Mouse (Mus musculus): ENCODE results near the gene Gm5447. TPM values are rescaled to one million over a fixed set of nuclear protein-coding genes. Genes with fewer than 3 reads are reported as not detected.
A peak's percentile ranks its signal among the peaks of the same experiment; 100 is the strongest.

The Gm5447 gene
- polyA plus RNA-seq (2015; fragmentation: Nextera tagmentation; extraction: Ambion mirVana): 0.08 TPM in 1 of 2 replicates, not detected in the other

DNA sequence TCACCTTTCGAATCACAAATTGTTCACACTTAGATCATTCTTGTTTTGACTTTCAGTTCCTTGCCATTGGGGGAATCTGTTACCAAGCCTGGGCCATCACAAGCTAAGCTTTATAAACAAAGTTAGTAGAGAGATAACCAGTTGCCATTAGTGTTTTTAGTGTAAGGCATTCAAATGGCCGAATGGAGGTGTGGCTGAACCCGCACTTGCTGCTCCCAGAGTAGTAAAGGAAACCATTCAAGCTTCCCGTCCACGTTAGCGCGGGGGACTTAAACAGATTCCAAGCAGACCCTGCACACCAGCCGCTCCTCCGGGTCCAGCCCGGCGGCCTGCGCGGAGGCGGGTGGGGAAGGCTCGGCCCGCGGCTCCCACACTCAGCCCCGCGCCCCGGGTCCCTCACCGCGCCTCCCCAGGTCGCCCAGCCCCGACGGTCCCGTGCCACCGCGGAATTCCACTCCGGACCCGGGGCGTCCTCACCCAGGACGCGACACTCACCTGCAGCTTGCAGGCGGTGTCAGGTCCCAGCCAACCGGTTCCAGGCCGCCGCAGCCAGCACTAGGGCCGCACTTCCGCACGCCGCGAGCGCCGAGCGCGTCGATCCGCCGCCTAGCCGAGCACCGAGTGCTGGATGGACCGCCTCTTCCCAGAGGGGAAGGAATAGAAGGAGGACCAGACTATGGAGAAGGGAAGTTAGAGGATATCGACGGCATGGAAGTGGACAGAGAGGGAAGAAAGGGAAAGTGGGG, at the start of gene Gm5447, which contains the start of gene Exoc2:
Gene Gm5447 (plus strand): TSS at position 704 of the 746 bp plus-strand sequence.
Gene Exoc2 (minus strand): TSS at position 593 of the 746 bp plus-strand sequence.
- Histone ChIP-seq H3K4me3 (peak within 1 kb of the TSS; percentile 66), H3K4me1 (replicated peaks) (peaks cover 14% of the 10 kb centered on the region), H3K9ac (peak within 1 kb of the TSS; percentile 64), H3K9me3 (no peaks in the 10 kb centered on the region), H3K36me3 (no peaks in the 10 kb centered on the region), H3K27me3 (no peaks in the 10 kb centered on the region), H3K4me2 (peak within 1 kb of the TSS; percentile 68), H3K27ac (replicated peaks) (peak within 1 kb of the TSS; percentile 86)
- peak; percentile 98 for ATAC-seq (ENCODE audit: low FRiP score, low read depth)
- under 1% methylated on average over 54 of the region's 54 CpGs for WGBS

DNA sequence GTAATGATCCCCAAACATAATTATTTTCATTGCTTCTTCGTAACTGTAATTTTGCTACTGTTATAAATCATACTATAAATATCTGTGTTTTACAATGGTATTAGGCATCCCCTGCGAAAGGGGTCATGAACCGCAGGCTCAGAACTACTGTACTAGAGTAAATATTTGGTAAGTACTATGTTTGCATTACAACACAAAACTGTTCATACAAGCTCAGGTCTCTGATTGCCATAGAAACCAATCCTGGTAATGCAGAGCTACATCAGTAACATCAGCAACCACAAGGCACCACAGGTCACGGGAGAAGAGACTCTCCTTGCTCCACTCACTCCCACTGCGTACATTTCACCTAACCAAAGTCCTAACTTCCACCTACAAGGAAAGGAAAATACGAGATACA, 49.7 kb upstream of the Gm5447 start:
- Histone ChIP-seq H3K36me3 (peaks cover 21% of the 10 kb centered on the region), H3K4me3 (no peak overlapping the region), H3K27ac (replicated peaks) (no peak overlapping the region), H3K4me2 (no peak overlapping the region), H3K4me1 (replicated peaks) (no peaks in the 10 kb centered on the region), H3K9ac (no peak overlapping the region), H3K27me3 (no peaks in the 10 kb centered on the region), H3K9me3 (no peaks in the 10 kb centered on the region)
- WGBS: 87% methylated on average over 6 of the region's 6 CpGs
- ATAC-seq (ENCODE audit: low FRiP score, low read depth): no peak

DNA sequence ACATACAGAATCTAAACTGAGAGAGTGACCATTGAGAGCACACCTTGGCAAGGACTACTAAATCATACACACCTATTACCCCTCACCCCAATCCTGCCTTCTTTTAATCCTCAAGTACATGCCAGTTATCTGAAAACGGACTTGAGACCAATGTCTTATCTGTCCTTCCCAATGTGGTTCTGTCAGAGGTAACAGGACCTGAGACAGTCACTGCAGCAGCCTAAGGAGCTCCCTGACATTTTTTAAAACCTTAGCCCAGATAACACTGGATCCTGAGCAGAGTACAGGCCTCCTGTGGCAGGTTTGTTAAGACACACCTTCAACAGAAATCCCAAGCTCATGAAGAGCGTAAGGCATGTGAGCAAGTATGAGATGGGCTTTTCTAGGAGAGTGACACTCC, 44.9 kb upstream of the Gm5447 start:
- H3K4me2 ChIP-seq: no peak overlapping the region
- ATAC-seq (ENCODE audit: low FRiP score, low read depth): no peak
- no peak overlapping the region for H3K9ac ChIP-seq
- H3K4me3 ChIP-seq: no peak overlapping the region
- WGBS: 94% methylated on average over 2 of the region's 2 CpGs
- H3K4me1 ChIP-seq (replicated peaks): no peaks in the 10 kb centered on the region
- no peaks in the 10 kb centered on the region for H3K27me3 ChIP-seq
- H3K27ac ChIP-seq (replicated peaks): no peak overlapping the region
- H3K36me3 ChIP-seq: peaks cover 6% of the 10 kb centered on the region; the same call in 1 of the 2 replicates
- no peaks in the 10 kb centered on the region for H3K9me3 ChIP-seq

DNA sequence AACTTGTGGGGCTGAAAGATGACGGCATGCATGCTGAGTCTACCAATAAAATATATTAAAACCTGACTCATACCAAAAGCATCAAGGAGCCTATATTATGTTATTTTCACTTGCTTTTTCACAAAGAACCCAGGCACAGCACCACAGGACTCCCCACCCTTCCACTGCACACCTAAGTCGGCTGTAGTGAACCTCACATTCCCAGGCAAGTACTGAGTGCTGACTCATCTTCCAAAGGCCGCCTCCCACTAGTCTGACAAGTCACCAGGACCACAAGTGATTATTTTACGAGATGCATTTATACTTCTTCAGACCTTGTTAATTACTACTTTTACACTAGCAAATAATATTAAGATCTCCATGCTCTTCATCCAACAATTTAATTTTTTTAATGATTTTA, 42.4 kb upstream of the Gm5447 start:
- H3K36me3 ChIP-seq: no peaks in the 10 kb centered on the region
- no peak overlapping the region for H3K4me2 ChIP-seq
- ATAC-seq (ENCODE audit: low FRiP score, low read depth): no peak
- H3K9me3 ChIP-seq: no peaks in the 10 kb centered on the region
- WGBS: 81% methylated on average over 4 of the region's 4 CpGs
- no peaks in the 10 kb centered on the region for H3K4me1 ChIP-seq (replicated peaks)
- H3K9ac ChIP-seq: no peak overlapping the region
- H3K27ac ChIP-seq (replicated peaks): no peak overlapping the region
- H3K4me3 ChIP-seq: no peak overlapping the region
- no peaks in the 10 kb centered on the region for H3K27me3 ChIP-seq

DNA sequence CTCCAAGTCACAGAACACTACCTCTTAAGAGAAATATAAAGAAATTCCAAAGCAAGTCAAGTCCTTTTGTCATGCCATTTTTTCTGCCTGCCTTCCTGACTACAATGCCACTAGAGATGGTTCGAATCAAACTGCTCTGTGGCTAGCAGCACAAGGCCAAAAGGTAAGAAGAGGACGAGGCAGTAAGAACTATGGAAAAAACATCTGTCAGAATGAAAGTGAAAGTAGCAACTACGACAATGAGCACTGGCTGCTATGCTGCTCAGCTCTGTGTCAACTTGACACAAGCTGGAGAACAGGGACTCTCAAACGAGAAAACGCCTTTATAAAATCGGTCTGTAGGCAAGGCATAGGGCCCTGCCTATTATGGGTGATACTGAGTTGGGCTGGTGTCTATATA, 41.0 kb upstream of the Gm5447 start:
- WGBS: 63% methylated on average over 6 of the region's 6 CpGs
- H3K9ac ChIP-seq: no peak overlapping the region
- no peaks in the 10 kb centered on the region for H3K4me1 ChIP-seq (replicated peaks)

DNA sequence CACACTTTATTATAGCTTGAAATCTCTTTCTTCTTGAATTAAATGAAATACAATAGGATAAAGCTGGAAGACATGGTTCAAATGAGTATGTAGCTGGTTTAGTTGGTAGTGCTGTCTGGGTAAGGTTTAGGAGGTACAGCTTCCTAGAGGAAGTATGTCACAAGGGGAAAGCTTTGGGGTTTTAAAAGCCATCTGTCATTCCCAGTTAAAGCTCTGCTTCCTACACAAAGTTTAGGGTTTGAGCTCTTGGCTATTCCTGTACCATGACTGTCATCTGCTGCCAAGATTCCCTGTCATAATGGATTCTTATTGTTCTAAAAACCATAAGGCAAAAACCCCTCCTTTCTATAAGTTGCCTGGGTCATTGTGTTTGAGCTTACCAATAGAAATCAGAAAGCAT, 28.2 kb upstream of the Gm5447 start:
- no peaks in the 10 kb centered on the region for H3K9me3 ChIP-seq
- no peak overlapping the region for H3K27ac ChIP-seq (replicated peaks)
- no peaks in the 10 kb centered on the region for H3K27me3 ChIP-seq
- H3K4me1 ChIP-seq (replicated peaks): no peaks in the 10 kb centered on the region
- ATAC-seq (ENCODE audit: low FRiP score, low read depth): no peak
- no peak overlapping the region for H3K4me3 ChIP-seq
- no peak overlapping the region for H3K4me2 ChIP-seq
- H3K36me3 ChIP-seq: no peaks in the 10 kb centered on the region
- H3K9ac ChIP-seq: no peak overlapping the region

More for the DNA sequence above, 41.0 kb upstream of the Gm5447 start:
- H3K4me2 ChIP-seq: no peak overlapping the region
- H3K27ac ChIP-seq (replicated peaks): no peak overlapping the region
- ATAC-seq (ENCODE audit: low FRiP score, low read depth): no peak
- no peaks in the 10 kb centered on the region for H3K27me3 ChIP-seq
- no peaks in the 10 kb centered on the region for H3K36me3 ChIP-seq
- H3K4me3 ChIP-seq: no peak overlapping the region
- no peaks in the 10 kb centered on the region for H3K9me3 ChIP-seq

DNA sequence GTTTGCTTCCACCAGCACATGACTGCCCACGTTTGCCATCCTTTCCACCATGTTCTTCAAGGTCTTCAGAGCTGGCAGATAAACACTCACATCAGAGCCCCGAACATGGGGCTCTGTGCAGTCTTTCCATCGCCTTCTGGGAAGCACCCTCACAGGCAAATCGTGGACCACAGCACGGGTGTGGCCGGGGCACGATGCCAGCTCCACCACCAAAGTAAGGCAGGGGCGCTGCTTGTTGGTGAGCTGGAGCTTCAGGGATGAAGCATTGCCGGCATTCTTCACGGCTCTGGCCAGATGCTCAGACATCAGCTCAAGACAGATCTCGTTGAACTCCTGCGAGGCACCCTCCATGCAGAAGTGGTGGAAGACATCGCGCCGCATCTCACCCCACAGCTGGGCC, 26.9 kb upstream of the Gm5447 start:
- no peak for ATAC-seq (ENCODE audit: low FRiP score, low read depth)
- no peaks in the 10 kb centered on the region for H3K9me3 ChIP-seq
- H3K36me3 ChIP-seq: no peaks in the 10 kb centered on the region
- no peak overlapping the region for H3K9ac ChIP-seq
- 94% methylated on average over 15 of the region's 15 CpGs for WGBS
- H3K4me3 ChIP-seq: no peak overlapping the region
- no peaks in the 10 kb centered on the region for H3K4me1 ChIP-seq (replicated peaks)
- no peak overlapping the region for H3K27ac ChIP-seq (replicated peaks)
- H3K27me3 ChIP-seq: no peaks in the 10 kb centered on the region
- H3K4me2 ChIP-seq: no peak overlapping the region

DNA sequence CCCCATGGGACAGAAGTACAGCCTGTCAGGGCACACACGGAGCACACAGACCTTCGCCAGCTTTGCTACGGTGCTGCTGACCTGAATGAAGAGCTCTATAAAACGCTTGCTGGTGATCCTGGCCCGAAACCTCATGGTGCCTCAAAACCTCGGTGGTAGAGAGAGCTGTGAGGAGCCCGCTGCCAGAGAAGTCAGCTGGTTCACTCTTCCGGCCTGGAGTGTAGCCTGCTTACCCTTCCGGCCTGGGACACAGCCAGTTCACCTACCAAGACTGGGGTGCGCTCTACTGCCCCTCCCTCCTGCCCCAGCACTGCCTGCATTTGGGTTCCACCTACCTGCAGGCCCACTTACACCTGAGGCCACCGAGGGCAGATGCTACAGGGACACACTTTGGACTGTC, 26.5 kb upstream of the Gm5447 start, which contains the start of gene Hus1b:
Gene Hus1b (minus strand): TSS at position 220 of the 400 bp plus-strand sequence.
- no peaks in the 10 kb centered on the region for H3K4me1 ChIP-seq (replicated peaks)
- no peak within 1 kb of the TSS for H3K4me3 ChIP-seq
- H3K9me3 ChIP-seq: no peaks in the 10 kb centered on the region
- H3K9ac ChIP-seq: no peak within 1 kb of the TSS
- no peak for ATAC-seq (ENCODE audit: low FRiP score, low read depth)
- H3K4me2 ChIP-seq: no peak within 1 kb of the TSS
- H3K27ac ChIP-seq (replicated peaks): no peak within 1 kb of the TSS
- 94% methylated on average over 11 of the region's 11 CpGs for WGBS
- H3K27me3 ChIP-seq: no peaks in the 10 kb centered on the region
- no peaks in the 10 kb centered on the region for H3K36me3 ChIP-seq

DNA sequence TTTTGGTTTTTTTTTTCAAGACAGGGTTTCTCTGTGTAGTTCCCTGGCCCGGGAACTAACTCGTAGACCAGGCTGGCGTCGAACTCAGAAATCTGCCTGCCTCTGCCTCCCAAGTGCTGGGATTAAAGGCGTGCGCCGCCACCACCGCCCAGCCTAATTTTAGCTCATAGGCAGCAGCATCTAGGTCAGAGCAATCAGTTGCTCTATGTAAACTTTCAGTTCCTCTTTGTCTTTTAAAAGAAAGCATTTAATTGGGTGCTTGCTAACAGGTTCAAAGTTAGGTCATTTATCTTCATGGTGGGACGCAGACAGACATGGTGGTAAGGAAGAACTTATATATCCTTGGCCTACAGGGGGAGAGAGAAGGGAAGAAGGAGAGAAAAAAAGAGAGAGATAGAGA, 24.8 kb upstream of the Gm5447 start:
- Histone ChIP-seq H3K4me1 (replicated peaks) (no peaks in the 10 kb centered on the region), H3K9ac (no peak overlapping the region), H3K9me3 (no peaks in the 10 kb centered on the region), H3K27me3 (no peaks in the 10 kb centered on the region), H3K27ac (replicated peaks) (no peak overlapping the region), H3K36me3 (no peaks in the 10 kb centered on the region), H3K4me2 (no peak overlapping the region), H3K4me3 (no peak overlapping the region)
- ATAC-seq (ENCODE audit: low FRiP score, low read depth): no peak
- WGBS: 97% methylated on average over 9 of the region's 9 CpGs

DNA sequence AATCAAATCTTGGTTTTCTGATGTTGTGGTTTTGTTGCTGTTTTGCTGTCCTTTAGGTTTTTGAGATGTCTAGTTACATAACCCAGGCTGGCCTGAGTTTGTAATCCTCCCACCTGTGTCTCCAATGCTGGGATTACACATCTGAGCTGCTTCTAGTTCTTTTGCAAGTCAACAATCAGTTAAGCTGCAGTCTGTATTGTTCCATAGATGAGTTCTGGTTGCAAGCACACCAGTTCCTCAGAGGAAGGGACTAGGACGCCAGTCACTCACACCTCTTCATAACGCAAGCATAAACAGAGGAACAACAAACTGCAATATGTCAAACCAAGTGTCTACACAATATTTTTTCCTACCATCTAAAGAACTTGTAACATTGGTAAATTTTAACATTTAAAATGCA, 22.0 kb upstream of the Gm5447 start:
- H3K36me3 ChIP-seq: no peaks in the 10 kb centered on the region
- H3K4me2 ChIP-seq: no peak overlapping the region
- no peak overlapping the region for H3K9ac ChIP-seq
- WGBS: 93% methylated on average over 2 of the region's 2 CpGs
- H3K9me3 ChIP-seq: no peaks in the 10 kb centered on the region
- no peak overlapping the region for H3K27ac ChIP-seq (replicated peaks)
- H3K27me3 ChIP-seq: no peaks in the 10 kb centered on the region
- no peak overlapping the region for H3K4me3 ChIP-seq
- no peak for ATAC-seq (ENCODE audit: low FRiP score, low read depth)
- no peaks in the 10 kb centered on the region for H3K4me1 ChIP-seq (replicated peaks)

DNA sequence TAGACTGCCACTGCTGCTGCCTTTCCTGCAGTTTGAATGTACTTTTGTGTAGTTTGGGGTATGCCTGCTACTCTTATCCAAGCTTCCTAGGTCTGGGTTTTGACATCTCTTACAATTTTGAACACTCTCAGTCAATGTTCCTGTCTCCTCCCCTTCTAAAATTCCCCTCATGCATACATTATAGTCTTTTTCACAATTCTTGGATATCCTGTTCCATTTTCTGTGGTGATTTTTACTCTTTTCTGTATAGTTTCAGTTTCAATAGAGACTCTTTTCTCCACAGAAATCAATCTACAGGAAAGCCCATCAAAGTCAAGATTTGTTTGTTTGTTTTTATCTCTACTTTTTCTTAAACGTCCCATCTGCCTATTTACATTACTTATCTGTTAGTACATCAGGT, 20.4 kb upstream of the Gm5447 start:
- ATAC-seq (ENCODE audit: low FRiP score, low read depth): no peak
- no peak overlapping the region for H3K9ac ChIP-seq
- no peak overlapping the region for H3K27ac ChIP-seq (replicated peaks)
- H3K4me3 ChIP-seq: no peak overlapping the region
- H3K9me3 ChIP-seq: no peaks in the 10 kb centered on the region
- WGBS: 82% methylated on average over 1 of the region's 1 CpGs
- H3K4me2 ChIP-seq: no peak overlapping the region
- no peaks in the 10 kb centered on the region for H3K36me3 ChIP-seq
- H3K27me3 ChIP-seq: no peaks in the 10 kb centered on the region
- H3K4me1 ChIP-seq (replicated peaks): no peaks in the 10 kb centered on the region

DNA sequence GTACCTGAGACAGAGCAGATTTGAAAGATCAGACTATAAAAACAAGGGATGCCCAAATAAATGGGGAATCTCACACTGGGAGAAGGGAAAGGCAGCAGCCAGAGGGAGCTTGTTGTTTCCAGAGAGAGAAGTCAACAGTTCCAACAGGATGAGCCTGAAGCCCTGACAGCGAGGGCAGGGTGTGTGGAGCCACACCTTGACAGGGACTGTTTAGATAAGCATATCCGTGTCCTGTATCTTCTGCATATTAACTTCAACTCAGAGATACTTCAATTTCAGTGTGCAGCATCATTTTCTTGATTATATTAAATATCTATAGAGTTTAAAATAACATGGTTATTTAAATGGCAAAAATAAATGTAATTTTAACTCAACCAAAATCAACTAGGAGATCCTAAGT, 13.3 kb upstream of the Gm5447 start:
- ATAC-seq (ENCODE audit: low FRiP score, low read depth): no peak
- no peaks in the 10 kb centered on the region for H3K4me1 ChIP-seq (replicated peaks)
- no peaks in the 10 kb centered on the region for H3K27me3 ChIP-seq
- H3K9ac ChIP-seq: no peak overlapping the region
- H3K4me2 ChIP-seq: no peak overlapping the region
- H3K27ac ChIP-seq (replicated peaks): no peak overlapping the region
- H3K9me3 ChIP-seq: no peaks in the 10 kb centered on the region
- no peak overlapping the region for H3K4me3 ChIP-seq
- H3K36me3 ChIP-seq: no peaks in the 10 kb centered on the region
- 88% methylated on average over 2 of the region's 2 CpGs for WGBS

DNA sequence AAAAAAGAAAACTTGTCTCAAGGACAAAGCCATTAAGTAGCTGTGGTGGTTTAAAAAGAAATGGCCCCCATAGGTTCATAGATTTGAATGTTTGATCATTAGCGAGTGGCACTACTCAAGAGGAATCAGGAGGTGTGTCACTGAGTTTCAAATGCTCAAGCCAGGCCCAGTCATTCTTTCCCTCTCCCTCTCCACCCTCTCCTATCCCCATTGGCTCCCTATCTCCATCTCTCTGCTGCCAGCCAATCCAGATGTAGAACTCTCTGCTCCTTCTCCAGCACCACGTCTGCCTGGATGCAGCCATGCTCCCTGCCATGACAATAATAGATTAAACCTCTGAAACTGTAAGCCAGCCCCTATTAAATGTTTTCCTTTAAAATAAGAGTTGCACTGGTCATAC, 12.1 kb upstream of the Gm5447 start:
- 55% methylated on average over 2 of the region's 2 CpGs for WGBS
- Histone ChIP-seq H3K9ac (no peak overlapping the region), H3K4me3 (no peak overlapping the region), H3K4me1 (replicated peaks) (peaks cover 8% of the 10 kb centered on the region), H3K36me3 (no peaks in the 10 kb centered on the region), H3K4me2 (no peak overlapping the region), H3K9me3 (no peaks in the 10 kb centered on the region), H3K27me3 (no peaks in the 10 kb centered on the region), H3K27ac (replicated peaks) (no peak overlapping the region)
- ATAC-seq (ENCODE audit: low FRiP score, low read depth): no peak

Measured in hindbrain, embryonic 15.5 days (tissue).